Mouse (Mus musculus) lung, adult 2 months (tissue): Measurements from ENCODE around the gene Pacsin3.
A peak's percentile ranks its signal among the peaks of the same experiment; 100 is the strongest.

Source experiments
- CTCF ChIP-seq: fragments of 200-500 bp; IDR thresholded peaks from 2 replicates; pipeline ENCODE4 v1.5.1; 2011; ENCODE audit warnings: mild to moderate bottlenecking, low read length, control low read depth; ENCODE audit not compliant: insufficient read depth
- POLR2A ChIP-seq: fragments of 200-500 bp; IDR thresholded peaks from 2 replicates; pipeline ENCODE4 v1.6.1; 2011; ENCODE audit warnings: low read depth, mild to moderate bottlenecking, control low read depth, low read length, borderline replicate concordance; ENCODE audit errors: extremely low read depth

DNA sequence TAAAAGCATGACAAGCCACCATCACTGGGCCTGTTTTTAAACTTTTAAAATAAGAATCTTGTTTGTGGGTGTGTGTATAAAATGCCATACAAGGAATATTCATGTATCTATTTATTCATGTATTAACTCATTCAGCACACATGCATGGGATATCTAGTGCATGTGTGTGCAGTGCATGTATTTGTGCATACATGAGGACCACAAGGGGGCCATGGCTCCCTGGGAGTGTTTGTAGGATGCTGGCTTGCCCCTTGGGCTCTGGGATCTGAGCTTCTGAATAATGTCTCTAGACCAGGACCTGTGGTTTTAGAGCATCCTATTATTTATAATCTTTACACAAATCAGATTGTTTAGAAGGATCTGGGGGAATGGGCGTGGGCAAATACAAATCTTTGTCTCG is 45.0 kb downstream of the Pacsin3 start:
- peak; percentile 38; the same call in 1 of the 2 replicates for TF ChIP-seq CTCF
- TF ChIP-seq POLR2A = no peak
